ENCODE assay signal across 13 mouse cellular contexts in genomic region chr7:56421946-56422345, GRCm38 (mm10).
A peak's percentile ranks its signal among the peaks of the same experiment; 100 is the strongest.
DNase-seq lines count a peak whose midpoint lies in the region; ATAC-seq and TF ChIP-seq lines count a peak whose summit lies in the region.
"Had no signal": no experiment of that assay in that cellular context is flagged by ENCODE, and none has a peak within 500 bp of the region (broad histone marks: within the 10 kb centered on the region; RNA-seq: fewer than 3 reads in every experiment).

No protein-coding gene starts in this region.

- H3K27ac ChIP-seq in hindbrain, postnatal 0 days = no peak overlapping the region
- no peak overlapping the region for H3K27ac ChIP-seq in hindbrain, embryonic 11.5 days (ENCODE audit: low read depth, low read length)
- H3K27ac ChIP-seq in hindbrain, embryonic 12.5 days = no peak overlapping the region
- H3K27ac ChIP-seq in neural tube, embryonic 15.5 days (replicated peaks) = no peak overlapping the region
- H3K27ac ChIP-seq: embryonic facial prominence, embryonic 12.5 days had no signal

- WGBS in hindbrain, postnatal 0 days = 54% methylated on average over 2 of the region's 2 CpGs
- 74% methylated on average over 2 of the region's 2 CpGs for WGBS in hindbrain, embryonic 11.5 days
- WGBS in hindbrain, embryonic 12.5 days = 74% methylated on average over 2 of the region's 2 CpGs
- 77% methylated on average over 2 of the region's 2 CpGs for WGBS in neural tube, embryonic 15.5 days

- DNase-seq in hindbrain, postnatal 0 days (ENCODE audit: low spot score) = peak; percentile 8
- no peak for DNase-seq in hindbrain, embryonic 11.5 days (ENCODE audit: low spot score)
- peak; percentile 3 for DNase-seq in adrenal gland, adult 8-10 months
- DNase-seq in cerebellum, postnatal 25 days = peak; percentile 33 to 62
- peak; percentile 45 to 47 for DNase-seq in layer of hippocampus, postnatal 36 days
- no peak for DNase-seq in thymus, postnatal 25 days
- DNase-seq: gastrocnemius, postnatal 14 days; lung, adult 2 months; thymus, adult 2 months had no signal

- peaks cover 8% of the 10 kb centered on the region; the same call in 1 of the 2 replicates for H3K4me1 ChIP-seq in hindbrain, postnatal 0 days (ENCODE audit: insufficient read depth, low read length)
- H3K4me1 ChIP-seq in hindbrain, embryonic 11.5 days (replicated peaks; ENCODE audit: control insufficient read depth, insufficient read depth, low read length) = no peaks in the 10 kb centered on the region
- no peaks in the 10 kb centered on the region for H3K4me1 ChIP-seq in hindbrain, embryonic 12.5 days
- peaks cover 12% of the 10 kb centered on the region; the same call in 1 of the 2 replicates for H3K4me1 ChIP-seq in neural tube, embryonic 15.5 days
- H3K4me1 ChIP-seq: embryonic facial prominence, embryonic 12.5 days had no signal

- no peak for TF ChIP-seq CTCF in hindbrain, postnatal 0 days (IDR thresholded peaks at IDR 0.05; ENCODE audit: low read depth)

- H3K4me2 ChIP-seq in hindbrain, postnatal 0 days (ENCODE audit: low read depth, low read length) = no peak overlapping the region
- H3K4me2 ChIP-seq in hindbrain, embryonic 11.5 days (replicated peaks; ENCODE audit: low read depth, low read length) = no peak overlapping the region
- no peak overlapping the region for H3K4me2 ChIP-seq in hindbrain, embryonic 12.5 days (replicated peaks)
- no peak overlapping the region for H3K4me2 ChIP-seq in neural tube, embryonic 15.5 days
- H3K4me2 ChIP-seq: embryonic facial prominence, embryonic 12.5 days had no signal

- no peak overlapping the region for H3K9ac ChIP-seq in hindbrain, postnatal 0 days (replicated peaks; ENCODE audit: low read length)
- H3K9ac ChIP-seq in hindbrain, embryonic 11.5 days (ENCODE audit: low read depth, low read length) = no peak overlapping the region
- H3K9ac ChIP-seq in hindbrain, embryonic 12.5 days = no peak overlapping the region
- no peak overlapping the region for H3K9ac ChIP-seq in neural tube, embryonic 15.5 days (replicated peaks)
- H3K9ac ChIP-seq: embryonic facial prominence, embryonic 12.5 days had no signal

- H3K36me3 ChIP-seq in hindbrain, postnatal 0 days (ENCODE audit: insufficient read depth, low read length) = no peaks in the 10 kb centered on the region
- H3K36me3 ChIP-seq in hindbrain, embryonic 11.5 days (ENCODE audit: control insufficient read depth, insufficient read depth, low read length) = no peaks in the 10 kb centered on the region
- no peaks in the 10 kb centered on the region for H3K36me3 ChIP-seq in hindbrain, embryonic 12.5 days
- no peaks in the 10 kb centered on the region for H3K36me3 ChIP-seq in neural tube, embryonic 15.5 days
- H3K36me3 ChIP-seq: embryonic facial prominence, embryonic 12.5 days had no signal

- no peaks in the 10 kb centered on the region for H3K27me3 ChIP-seq in hindbrain, postnatal 0 days (ENCODE audit: insufficient read depth, low read length)
- H3K27me3 ChIP-seq in hindbrain, embryonic 11.5 days (ENCODE audit: control insufficient read depth, insufficient read depth, low read length) = no peaks in the 10 kb centered on the region
- no peaks in the 10 kb centered on the region for H3K27me3 ChIP-seq in hindbrain, embryonic 12.5 days
- no peaks in the 10 kb centered on the region for H3K27me3 ChIP-seq in neural tube, embryonic 15.5 days (replicated peaks)
- H3K27me3 ChIP-seq: embryonic facial prominence, embryonic 12.5 days had no signal

- no peaks in the 10 kb centered on the region for H3K9me3 ChIP-seq in hindbrain, postnatal 0 days (ENCODE audit: low read length)
- no peaks in the 10 kb centered on the region for H3K9me3 ChIP-seq in hindbrain, embryonic 11.5 days (ENCODE audit: control insufficient read depth, low read length)
- no peaks in the 10 kb centered on the region for H3K9me3 ChIP-seq in hindbrain, embryonic 12.5 days (replicated peaks)
- no peaks in the 10 kb centered on the region for H3K9me3 ChIP-seq in neural tube, embryonic 15.5 days (replicated peaks)
- H3K9me3 ChIP-seq: embryonic facial prominence, embryonic 12.5 days had no signal

- H3K4me3 ChIP-seq in hindbrain, postnatal 0 days (ENCODE audit: low read length) = no peak overlapping the region
- H3K4me3 ChIP-seq in hindbrain, embryonic 11.5 days (ENCODE audit: low read depth, low read length) = no peak overlapping the region
- H3K4me3 ChIP-seq in hindbrain, embryonic 12.5 days = no peak overlapping the region
- no peak overlapping the region for H3K4me3 ChIP-seq in neural tube, embryonic 15.5 days (replicated peaks)
- H3K4me3 ChIP-seq: embryonic facial prominence, embryonic 12.5 days had no signal

- ATAC-seq in hindbrain, postnatal 0 days = peak; percentile 78
- ATAC-seq in hindbrain, embryonic 11.5 days (ENCODE audit: low FRiP score) = no peak
- ATAC-seq in hindbrain, embryonic 12.5 days (ENCODE audit: low FRiP score) = no peak
- no peak for ATAC-seq in neural tube, embryonic 15.5 days (ENCODE audit: low FRiP score)
- ATAC-seq: activated CD4-positive, CD25-positive, alpha-beta regulatory T cell, adult 4 months had no signal

Comparison
In these comparisons a context has a peak if more than half of its experiments do, and no peak if none do; other contexts are left out.
1. DNase-seq: peak in hindbrain, postnatal 0 days (single experiment), adrenal gland, adult 8-10 months (single experiment), cerebellum, postnatal 25 days (2 of 2) and layer of hippocampus, postnatal 36 days (2 of 2); none in hindbrain, embryonic 11.5 days (single experiment) and thymus, postnatal 25 days (single experiment).